Mouse (Mus musculus) T-helper 1 cell (primary cell): ENCODE data around the gene Aup1.

Source experiments
- in situ Hi-C: fragments of 300-600 bp; cut with MboI, MseI; formaldehyde crosslinking; loops from one replicate; pipeline ENCODE4 v1.15.1; 2025; ENCODE audit warnings: high pct_unique_total_duplicates

Gene Aup1

DNA sequence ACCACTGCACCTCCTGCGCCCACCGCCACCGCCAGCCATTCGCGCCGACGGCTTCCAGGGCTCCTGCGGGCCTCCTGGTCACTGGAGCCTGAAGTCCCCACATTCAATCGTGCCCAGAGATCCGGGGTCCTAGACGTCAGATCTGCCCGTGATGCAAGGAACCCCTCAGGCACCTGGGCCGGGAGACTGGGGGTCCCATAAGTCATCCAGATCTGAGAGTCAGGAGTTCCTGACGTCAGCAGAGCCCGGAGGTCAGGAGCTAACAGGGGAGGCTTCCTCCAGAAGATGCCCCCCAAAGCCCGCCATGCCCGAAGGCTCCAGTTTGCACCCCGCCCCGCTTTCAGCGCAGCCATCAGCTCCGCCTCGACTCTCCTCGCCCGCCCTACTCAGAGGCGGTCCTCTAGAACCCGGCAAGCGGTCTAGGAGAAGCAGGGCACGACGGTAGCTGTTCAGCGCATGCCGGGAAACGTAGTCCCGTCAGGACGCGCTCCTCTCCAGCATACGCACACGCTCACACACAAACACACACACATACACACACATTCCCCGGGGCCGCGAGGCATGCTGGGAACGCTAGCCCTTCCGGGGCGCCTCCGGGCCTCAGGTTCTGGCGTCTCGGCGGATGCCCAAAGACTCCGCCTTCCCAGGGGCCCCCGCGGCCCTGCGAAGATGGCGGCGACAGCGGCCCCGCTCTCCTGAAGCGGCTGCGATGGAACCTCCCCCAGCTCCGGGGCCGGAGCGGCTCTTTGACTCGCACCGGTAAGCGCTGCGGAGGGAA, at the start of gene Aup1:
Aup1 (plus strand) TSS at position 448 of the 778 bp plus-strand sequence.
- in situ Hi-C loops, result no loop called here

DNA sequence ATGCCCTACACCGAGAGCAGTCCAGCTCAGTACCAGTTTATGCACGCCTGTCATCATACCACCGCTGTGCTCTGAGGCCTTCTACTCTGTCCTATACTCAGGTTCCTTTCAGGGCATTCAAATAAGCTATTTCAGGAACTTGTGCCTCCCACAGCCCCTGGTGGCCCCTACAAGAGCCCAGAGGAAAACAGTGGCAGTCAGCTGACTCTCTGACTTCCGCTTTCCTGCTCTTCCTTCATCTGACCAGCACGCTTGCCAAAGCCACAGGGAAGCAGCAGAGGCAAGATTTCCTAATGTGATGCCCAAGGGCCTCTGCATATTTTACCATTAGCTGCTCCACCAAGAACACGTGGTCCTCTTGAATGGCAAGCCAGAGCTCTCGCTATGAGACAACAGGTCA, 49.4 kb upstream of the Aup1 start:
- in situ Hi-C loops, result no loop called here

DNA sequence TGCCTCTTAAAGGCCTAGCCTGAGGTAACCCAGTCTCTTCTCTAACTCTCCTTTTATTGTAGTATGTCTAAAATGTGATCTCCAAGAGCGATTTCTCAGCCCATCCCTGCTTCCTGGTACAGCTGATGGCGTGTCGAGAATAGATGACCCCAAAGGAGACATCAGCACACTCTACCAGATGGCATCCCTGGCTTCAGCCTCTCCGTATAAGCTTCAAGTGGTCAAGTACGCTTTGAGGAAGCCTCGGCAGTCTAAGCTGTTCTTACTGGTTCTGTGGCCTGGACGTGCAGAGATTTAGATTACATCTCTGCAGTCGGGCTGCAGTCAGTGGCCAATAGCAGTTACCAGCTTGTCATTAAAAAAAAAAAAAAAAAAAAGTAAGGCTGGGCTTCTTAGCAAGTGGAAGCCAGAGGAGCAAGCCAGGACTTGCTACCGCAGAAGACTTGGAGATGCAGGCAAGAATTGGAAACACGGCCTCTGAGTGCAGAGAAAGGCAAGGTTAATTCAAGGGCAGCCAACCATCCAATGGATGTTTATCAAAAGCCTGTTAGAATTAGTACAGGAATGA, 48.8 kb upstream of the Aup1 start:
- in situ Hi-C loops, result no loop called here

DNA sequence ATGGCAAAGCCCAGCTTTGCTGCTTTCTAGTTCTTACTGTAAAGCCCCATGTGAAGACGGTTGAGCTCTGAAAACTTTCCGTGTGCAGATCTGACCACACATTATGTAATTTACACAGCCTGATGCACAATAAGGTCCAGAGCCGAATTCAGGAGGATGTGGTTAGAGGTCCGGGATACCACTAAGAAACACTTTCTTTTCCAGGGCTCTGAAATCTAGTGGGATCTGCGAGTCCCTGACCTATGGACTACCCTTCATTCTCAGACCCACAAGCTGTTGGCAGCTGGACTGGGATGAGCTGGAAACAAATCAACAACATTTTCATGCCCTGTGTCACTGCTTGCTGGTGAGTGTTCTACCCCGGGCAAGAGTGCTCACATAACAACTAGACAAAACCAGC, 48.2 kb upstream of the Aup1 start:
- in situ Hi-C loops, result no loop called here

DNA sequence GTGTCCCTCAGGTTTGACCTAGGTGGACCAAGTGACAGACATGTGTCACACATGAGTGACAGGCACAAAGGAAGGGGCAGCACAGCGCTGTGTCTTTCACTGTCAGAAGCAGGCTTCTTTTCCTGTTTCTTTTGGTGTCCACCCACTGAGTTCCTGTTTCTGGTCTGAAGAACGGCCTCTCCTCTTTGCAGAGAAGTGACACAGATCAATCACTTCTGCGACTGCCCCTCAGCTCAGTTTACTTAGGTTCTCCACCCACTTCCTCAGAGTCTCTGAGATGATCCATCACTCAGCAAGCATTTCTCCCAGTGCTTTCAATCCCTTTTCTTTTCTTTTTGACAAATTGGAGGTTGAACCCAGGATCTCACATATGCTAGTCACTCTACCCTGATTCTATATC, 45.7 kb upstream of the Aup1 start:
- in situ Hi-C loops, result no loop called here

DNA sequence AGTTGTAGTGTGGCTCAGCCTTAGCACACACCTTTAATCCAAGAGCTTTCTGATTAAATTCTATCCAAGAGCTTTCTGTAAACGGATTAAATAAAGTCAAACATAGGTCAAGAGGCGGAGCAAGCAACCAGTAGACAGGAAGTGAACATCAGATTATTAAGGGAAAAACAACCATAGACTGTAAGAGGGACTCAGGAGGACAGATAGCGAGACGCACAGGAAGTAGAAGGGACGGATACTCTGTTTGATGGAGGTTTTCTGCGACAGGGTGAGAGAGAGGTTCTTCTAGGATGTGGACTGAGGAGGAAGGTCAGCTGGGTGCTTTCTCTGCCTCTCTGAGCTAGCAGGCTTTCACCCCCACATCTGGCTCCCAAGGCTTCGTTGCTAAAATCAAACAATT, 44.3 kb upstream of the Aup1 start:
- in situ Hi-C loops, result no loop called here

DNA sequence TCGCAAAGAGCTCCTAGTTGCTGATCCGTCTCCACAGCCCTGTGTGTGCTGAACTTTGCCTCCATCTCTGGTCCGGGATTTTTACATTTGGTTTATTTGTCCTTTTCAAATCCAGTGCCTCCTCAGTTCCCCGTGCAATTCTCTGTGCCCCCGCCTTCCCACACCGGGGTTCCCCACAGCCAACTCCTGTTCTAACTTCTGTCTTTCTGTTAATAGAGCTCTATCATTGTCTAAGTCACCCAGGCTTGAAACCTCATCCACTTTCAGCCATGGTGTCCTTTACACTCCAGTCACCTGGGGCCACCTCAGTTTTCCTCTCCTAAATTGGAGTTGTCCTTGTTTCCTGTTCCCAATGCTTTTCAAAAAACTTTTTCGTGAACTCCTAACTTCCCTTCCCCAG, 43.1 kb upstream of the Aup1 start:
- in situ Hi-C loops, result no loop called here

DNA sequence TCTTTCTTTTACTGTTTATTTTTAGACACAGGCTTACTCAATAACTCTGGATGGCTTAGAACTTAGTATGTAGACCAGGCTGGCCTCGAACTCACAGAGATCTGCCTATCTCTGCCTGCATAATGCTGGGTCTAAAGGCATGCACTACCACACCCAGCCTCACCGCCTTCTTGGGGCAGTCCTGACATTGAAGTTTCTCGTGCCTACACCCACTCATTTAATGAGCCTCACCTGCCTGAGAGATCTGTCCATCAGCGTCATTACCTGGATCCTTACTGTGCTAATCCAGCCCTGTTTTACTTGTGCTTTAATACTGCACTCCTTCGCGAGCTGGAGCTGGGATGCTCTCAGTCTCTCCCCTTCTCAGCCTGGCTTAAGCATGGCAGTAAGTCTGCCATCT, 42.6 kb upstream of the Aup1 start:
- in situ Hi-C loops, result no loop called here

DNA sequence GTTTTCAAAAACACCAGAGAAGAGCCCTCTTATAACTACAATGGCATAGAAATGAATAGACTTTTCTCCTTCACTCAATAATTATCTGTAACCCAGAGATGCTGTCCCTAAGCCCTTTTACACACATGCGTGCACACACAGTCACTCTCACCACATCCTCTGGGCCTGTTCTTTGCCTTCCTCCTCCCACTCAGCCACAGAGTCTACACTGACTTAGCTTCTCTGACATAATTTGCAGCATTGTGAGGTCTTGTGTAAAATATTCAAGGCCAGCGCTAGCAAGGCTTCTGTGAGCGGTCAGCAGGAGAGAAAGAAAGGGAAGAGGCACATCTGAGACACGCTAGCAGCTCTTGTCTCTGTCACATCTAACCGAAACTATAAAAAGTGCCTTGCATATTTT, 40.9 kb upstream of the Aup1 start:
- in situ Hi-C loops, result no loop called here

DNA sequence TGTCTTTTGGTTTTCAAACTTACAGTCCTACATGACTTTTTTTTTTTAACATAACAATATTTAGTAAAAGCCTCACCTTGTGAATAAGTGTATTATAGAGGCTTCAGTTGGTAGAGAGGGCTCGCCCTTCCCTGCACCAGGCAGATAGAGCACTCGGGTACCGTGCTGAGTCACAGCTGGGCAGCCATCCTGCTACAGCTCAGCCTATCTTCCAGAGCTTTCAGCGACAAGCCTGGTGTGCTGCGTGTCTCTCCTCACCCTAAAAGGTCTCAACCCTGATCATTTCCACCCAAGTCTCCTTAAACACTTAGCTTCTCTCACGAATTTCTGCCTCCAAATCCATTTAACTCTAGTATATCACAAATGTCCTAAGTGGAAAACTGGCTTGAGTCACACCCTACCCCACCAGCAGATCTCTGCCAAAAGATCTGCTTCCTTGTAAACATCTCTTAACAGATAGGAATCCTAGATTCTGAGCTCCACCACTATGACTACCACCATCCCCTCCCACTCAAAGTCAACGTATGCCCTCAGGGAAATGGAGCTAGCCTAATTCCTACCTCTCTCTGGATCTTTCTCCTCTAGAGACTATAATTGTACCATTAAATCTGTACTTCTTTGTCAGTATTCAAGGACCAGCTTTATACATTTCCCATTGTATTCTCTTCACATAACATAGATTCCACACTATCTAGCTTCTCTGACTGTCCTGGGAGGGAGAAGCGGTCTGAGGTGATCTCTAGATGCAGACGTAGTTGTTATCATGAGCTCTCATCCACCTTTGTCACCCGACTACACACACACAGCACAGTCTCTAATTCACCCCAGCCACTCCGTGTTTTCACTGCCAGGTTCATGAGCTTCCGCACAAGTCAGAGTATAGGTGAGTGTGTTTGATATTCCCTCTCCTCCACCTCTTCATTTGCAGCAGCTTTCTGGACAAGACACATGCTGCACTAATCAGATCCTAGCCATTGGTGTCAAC, 39.5 kb upstream of the Aup1 start:
- in situ Hi-C loops, result no loop called here

DNA sequence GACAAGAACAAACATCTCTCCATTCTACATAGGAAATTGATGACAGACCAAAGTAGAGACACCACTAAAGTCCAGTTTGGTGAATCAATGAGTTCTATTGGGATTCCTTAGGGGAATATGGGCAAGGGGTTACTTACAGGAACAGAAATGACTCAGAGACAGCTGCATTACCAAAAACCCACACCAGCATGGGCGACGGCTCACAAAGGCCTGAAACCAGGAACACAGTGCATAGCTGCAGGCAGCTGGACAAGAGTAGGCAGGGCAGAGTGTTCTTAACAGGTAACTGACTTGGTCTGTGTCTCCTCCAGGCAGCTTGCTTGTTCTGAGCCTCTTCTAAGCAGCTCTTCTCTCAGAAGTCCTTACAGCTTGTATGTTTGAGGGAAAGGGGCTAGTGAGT, 38.6 kb upstream of the Aup1 start:
- in situ Hi-C loops, result no loop called here

DNA sequence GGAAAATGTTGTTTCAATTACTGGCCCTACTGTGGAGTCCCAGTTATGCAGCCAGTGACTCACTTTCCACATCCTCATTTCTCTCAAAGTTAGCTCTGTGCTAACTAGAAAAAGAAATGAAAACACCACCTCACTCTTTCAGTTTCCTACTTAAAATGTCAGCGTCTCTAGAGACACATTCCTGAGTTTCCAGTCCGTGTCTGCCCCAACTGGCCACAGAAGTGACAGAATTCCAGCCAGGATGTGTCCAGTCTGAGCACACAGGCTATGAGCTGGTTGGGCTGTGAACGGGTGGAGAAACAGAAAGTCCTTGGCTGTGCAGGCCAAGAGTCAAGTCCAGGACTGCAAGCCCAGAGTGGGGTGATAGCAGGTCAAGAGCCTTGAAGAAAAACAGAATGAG, 37.1 kb upstream of the Aup1 start:
- in situ Hi-C loops, result no loop called here

DNA sequence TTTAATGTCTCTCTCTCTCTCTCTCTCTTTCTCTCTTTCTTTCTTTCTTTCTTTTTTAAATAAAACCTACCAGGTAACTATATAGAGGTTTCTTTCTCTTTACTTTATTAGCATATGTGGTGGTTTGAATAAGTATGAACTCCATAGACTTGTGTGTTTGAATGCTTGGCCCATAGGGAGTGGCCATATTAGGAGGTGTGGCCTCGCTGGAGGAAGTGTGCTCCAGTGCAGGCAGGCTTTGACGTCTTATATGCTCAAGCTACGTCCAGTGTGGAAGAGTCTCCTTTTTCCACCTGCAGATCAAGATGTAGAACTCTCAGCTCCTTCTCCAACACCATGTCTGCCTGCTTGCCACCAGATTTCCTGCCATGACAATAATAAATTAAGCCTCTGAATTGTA, 35.3 kb upstream of the Aup1 start:
- in situ Hi-C loops, result no loop called here

DNA sequence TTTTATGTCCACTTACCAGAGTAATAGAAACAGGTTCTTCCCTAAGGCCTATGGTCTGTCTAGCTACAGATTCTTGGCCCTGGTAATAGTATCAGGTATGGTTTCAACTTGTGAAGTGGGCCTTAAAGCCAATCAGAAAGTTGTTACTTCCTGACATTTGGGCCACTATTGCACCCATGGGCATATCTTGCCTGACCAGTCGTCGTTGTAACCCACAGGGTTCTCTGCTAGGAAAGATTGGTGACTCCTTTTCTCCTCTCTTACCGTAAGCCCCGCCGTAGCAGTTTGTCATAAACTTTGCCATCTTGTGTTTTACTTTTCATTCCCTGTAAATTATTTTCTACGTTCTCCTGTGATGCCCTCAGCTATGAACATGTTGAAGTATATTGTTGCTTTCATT, 34.2 kb upstream of the Aup1 start:
- in situ Hi-C loops, result no loop called here

DNA sequence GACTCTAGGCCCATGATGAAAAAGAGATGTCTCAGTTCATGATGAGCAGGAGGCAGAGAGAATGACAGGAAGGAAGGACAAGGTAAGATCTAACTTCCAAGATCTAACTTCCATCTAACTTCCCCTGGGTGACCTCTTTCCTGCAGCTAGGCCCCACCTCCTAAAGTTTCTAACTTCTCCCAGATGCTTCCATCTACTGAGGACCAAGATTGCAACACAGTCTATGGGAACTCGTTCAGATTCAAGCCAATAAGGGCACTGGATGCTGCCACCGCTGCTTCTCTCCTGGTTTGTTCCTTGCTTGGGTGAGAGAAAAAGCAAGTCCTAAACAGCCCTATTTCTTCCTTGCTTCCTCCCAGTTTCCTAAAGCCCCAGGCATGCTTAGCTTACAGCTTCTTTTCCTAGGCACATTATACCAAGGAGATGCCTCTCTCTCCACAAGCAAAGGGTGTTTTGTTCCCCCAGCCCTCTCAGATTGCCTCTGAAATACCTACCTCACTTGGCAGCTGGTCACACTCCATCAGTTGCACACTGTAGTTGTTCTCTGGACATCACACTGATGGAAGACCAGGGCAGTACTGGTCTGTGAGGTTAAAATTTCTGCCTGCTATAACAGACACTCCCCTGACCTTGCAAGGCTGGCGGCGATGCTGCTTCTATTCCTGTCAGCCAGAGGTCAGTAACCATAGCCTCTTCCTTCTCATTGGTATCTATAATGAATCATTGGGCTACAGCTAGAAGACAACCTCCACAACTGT, 33.3 kb upstream of the Aup1 start:
- in situ Hi-C loops, result no loop called here

DNA sequence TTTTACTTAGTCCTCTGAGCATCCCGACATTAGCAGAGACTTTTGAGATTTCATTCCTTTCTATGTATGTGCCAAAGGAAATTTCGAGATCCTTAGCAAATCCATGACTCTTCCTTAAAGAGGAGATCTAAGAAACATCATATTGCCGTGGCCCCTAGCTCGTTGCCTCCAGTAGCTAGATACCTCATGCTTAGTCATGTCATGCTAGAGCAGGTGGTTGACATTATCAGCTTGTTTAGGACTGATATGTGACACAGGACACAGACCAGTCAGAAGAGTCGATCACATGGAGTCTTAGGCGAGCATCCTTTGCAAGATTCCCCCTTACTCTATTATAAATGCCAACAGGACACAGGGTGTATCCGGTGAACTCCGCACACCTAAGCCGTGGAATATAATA, 31.3 kb upstream of the Aup1 start:
- in situ Hi-C loops, result no loop called here

DNA sequence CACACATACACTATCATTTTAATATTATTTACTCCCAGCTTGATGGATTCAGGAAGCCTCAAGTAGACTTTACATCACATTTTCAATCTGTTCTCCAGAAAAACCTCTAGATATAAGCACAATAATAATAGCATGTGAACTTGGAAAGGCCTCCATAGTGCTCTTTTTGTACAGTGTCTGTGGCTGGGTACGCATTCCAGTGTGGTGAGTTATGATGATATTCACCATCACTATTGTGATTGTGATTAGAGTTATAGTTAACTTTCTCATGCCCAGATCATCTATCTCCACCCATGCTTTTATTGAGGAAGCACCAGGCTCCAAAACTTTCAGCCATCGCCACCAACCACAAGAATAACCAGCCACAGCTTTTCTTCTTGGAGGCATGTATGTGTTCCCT, 30.5 kb upstream of the Aup1 start:
- in situ Hi-C loops, result no loop called here

DNA sequence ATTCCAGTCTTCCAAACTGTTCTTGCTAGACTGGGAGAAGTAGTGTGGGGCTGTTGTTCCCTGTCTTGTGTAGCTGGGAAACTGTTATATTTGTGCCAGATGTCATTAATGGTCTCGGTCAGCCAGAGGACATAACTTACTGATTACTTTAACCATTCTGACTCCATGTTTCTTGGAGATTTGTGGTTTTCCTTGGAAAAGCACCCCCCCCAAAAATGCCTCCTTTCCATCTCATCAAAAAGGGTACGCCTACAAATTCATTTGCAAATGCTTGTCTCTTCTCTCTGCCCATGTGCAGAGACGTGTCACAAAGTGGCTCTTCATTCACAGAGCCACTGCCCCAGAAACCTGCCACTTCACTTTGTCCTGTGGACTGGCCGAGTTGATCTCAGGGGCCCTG, 29.9 kb upstream of the Aup1 start:
- in situ Hi-C loops, result no loop called here

DNA sequence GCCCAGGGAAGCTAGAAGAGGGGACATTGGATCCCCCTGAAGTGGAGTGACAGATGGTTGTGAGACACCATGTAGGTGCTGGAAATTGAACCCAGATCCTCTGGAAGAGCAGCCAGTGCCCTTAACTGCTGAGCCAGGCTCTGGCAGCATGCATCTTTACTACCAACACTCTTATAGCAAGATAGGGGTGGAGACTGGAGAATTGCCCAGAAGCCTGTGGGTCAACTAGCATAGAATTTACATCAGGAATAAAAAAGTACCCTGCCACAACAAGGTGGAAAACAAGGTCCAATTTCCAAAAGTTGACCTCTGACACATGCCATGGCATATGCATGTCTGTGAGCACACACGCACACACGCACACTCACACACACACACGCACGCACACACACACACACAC, 29.1 kb upstream of the Aup1 start:
- in situ Hi-C loops, result no loop called here

DNA sequence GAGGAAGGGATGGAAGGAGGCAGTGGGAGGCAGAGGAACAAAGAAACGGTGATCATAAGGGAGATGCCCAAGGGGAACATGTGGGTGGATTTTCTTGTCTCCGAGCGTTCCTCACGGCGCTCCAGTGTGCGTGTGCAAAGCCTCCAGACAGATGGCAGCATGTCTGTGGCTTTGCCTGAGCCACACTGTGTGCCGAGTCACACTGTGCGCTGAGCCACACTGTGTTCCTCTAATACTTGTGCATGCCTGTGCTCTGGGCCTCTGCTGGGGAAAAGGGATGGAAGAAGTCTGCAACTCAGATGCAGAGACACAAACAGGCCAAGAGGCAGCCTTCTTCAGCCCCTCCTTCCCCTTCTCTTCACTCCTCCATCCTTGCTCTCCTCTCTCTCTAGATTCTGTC, 27.0 kb upstream of the Aup1 start:
- in situ Hi-C loops, result no loop called here

DNA sequence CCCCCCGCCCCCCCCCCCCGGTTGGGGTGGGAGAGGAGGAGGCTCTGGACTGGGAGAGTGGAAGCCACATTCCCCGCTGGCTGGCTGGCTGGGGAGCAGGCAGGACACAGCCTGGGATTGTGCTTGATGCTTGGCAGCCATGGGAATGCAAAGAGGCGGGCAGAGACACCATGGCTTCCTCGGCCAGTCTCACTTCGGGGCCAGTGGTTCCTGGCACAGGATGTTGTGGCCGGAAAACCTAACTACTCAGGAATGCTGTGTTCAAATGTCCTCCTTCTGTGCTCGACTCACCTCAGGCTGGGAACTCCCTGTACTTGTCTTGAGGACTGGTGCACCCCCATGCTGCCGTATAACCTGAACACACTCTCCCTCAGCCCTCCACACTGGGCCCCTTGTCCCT, 26.6 kb upstream of the Aup1 start:
- in situ Hi-C loops, result no loop called here

DNA sequence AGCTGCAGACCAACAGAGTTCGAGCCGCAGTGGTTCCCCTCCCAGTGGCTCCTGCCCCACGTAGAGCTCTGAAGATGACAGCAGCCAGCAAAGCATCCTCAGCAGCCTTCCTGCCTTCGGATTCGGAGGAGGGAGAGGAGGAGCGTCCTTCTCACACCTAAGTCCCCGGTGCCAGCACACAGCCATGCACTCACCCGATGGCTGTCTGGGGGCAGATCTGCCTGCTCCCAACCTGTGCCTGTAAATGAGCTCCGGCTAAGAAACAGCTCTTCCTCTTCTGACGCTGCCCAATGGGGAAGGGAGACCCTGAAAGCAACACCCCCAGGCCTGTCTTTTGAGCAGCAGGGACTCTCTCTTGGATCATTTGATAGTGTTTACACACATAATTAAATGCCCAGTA, 24.5 kb upstream of the Aup1 start:
- in situ Hi-C loops, result no loop called here
